Mouse (Mus musculus): ENCODE data around the gene Abl2. TPM values are rescaled to one million over a fixed set of nuclear protein-coding genes. Genes with fewer than 3 reads are reported as not detected.

The Abl2 gene
- polyA plus RNA-seq, 2 experiments = 6.9 to 10.9 TPM

DNA sequence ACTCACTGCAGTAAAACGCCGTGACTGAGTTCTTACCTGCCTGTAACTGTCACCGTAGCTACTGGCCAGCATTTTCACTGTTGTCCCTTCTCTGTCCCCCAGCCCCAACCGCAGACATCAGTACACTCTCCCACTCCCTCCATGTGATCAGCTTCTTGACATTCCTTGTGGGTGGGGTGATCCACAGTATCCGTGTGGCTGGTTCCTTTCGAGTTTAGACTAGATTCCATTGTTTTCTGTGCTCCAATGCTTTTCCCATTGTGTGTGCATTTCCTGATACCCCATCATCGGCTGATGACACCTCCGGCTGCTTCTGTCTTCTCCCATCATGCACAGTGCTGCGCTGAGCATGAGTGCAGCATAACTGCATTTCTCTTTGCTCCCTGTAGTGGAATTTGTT lies 92.0 kb downstream of the Abl2 start:
- peaks cover 9% of the 10 kb centered on the region for H3K36me3 ChIP-seq (ENCODE audit: control insufficient read depth, insufficient read depth, low read length)
- H3K4me3 ChIP-seq (replicated peaks; ENCODE audit: low read length) = no peak overlapping the region
- H3K9ac ChIP-seq (ENCODE audit: low read depth, low read length, severe bottlenecking) = no peak overlapping the region
- H3K27me3 ChIP-seq (ENCODE audit: control insufficient read depth, insufficient read depth, low read length) = no peaks in the 10 kb centered on the region
- DNase-seq (ENCODE audit: low spot score) (no peak), ATAC-seq (ENCODE audit: low FRiP score, low read depth) (no peak)
- peaks cover 16% of the 10 kb centered on the region for H3K4me1 ChIP-seq (ENCODE audit: control insufficient read depth, insufficient read depth, low read length)
- no peaks in the 10 kb centered on the region for H3K9me3 ChIP-seq (ENCODE audit: control insufficient read depth, low read length)
- WGBS = 86% methylated on average over 9 of the region's 9 CpGs
- H3K4me2 ChIP-seq (replicated peaks; ENCODE audit: low read depth, low read length, severe bottlenecking) = no peak overlapping the region
- no peak overlapping the region for H3K27ac ChIP-seq (replicated peaks; ENCODE audit: low read depth, low read length)
- TF ChIP-seq POLR2A (IDR thresholded peaks at IDR 0.05; ENCODE audit: borderline replicate concordance, extremely low read depth, insufficient read depth, insufficient read length) = no peak

DNA sequence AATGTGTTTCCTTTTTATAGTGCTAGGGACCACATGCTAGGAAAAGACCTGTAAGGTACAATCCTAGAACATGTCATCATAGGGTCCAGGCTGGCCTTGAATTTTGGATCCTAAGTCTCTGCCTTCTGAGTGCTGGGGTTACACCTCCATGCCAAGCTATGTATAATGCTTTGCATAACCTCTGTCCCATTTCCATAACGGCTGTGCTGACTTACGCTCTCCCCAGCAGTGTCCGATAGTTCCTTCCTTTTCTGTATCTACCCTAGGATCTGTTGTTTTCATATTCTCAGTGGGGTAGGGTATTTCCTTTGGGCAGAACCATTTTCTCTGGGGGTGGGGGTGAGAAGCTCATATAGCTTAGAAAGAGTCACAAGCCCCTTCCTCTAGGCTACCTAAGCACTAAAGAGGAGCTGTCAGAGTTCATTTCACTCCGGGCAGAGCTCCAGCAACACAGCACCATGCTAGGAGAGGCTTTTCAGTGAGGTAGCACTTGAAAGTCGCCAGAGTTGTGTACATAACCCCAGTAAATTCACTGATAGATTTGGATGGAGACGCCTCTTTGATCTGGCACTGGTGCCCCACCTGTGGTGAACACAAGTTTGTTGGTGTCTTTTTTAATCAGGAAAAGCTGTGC lies 93.7 kb downstream of the Abl2 start:
- Histone ChIP-seq H3K4me3 (replicated peaks; ENCODE audit: low read length) (no peak overlapping the region), H3K27me3 (ENCODE audit: control insufficient read depth, insufficient read depth, low read length) (no peaks in the 10 kb centered on the region), H3K36me3 (ENCODE audit: control insufficient read depth, insufficient read depth, low read length) (peaks cover 15% of the 10 kb centered on the region), H3K4me1 (ENCODE audit: control insufficient read depth, insufficient read depth, low read length) (peaks cover 16% of the 10 kb centered on the region), H3K4me2 (replicated peaks; ENCODE audit: low read depth, low read length, severe bottlenecking) (no peak overlapping the region), H3K27ac (replicated peaks; ENCODE audit: low read depth, low read length) (0 out of 2 replicates have a peak overlapping the region, but pooled peaks have one; percentile 8), H3K9ac (ENCODE audit: low read depth, low read length, severe bottlenecking) (no peak overlapping the region; the same call in 1 of the 2 replicates), H3K9me3 (ENCODE audit: control insufficient read depth, low read length) (no peaks in the 10 kb centered on the region)
- ATAC-seq (ENCODE audit: low FRiP score, low read depth) (no peak), DNase-seq (ENCODE audit: low spot score) (no peak)
- no peak for TF ChIP-seq POLR2A (IDR thresholded peaks at IDR 0.05; ENCODE audit: borderline replicate concordance, extremely low read depth, insufficient read depth, insufficient read length)
- WGBS = 46% methylated on average over 6 of the region's 6 CpGs

DNA sequence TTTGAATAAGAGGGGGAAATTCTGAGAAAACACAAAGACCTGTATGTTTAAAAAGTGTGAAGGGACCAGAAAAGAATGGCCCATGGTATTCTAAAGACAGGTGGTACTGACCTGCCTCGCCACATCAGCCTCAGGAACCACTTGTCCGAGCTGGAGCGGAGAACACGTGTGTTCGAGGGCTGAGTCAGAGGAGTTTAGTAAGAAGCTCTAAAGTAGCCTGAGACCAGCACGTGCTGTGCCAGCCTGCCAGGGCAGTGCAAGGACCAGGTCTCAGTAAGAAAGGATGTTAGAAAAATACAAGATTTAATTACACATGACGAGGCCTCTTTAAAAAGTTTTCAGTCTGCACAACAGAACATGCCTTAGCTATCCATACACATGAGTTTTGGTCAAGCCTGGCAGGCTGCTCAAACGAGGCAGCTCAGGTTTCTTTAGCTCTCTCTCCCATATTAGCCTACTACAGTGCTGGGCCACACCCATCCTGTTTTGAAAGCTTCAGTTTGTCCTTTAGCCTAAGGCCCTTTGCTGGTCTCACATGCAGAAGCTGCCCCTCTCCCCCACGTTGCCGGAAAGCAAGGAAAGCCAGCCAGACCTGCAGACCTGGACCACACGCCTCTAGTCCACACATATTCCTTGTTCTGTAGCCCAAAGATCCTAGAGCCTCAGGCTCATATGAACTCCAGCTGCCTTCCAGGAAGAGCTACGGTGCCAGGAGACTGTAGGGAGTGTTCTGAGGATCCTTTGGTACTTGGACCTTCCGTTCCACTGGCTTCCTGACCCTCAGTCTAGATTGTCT lies 96.3 kb downstream of the Abl2 start:
- H3K4me3 ChIP-seq (replicated peaks; ENCODE audit: low read length) = no peak overlapping the region
- DNase-seq (ENCODE audit: low spot score) = peak; percentile 35
- H3K4me1 ChIP-seq (ENCODE audit: control insufficient read depth, insufficient read depth, low read length) = peaks cover 16% of the 10 kb centered on the region
- no peak for TF ChIP-seq POLR2A (IDR thresholded peaks at IDR 0.05; ENCODE audit: borderline replicate concordance, extremely low read depth, insufficient read depth, insufficient read length)
- H3K27me3 ChIP-seq (ENCODE audit: control insufficient read depth, insufficient read depth, low read length) = no peaks in the 10 kb centered on the region
- no peak for ATAC-seq (ENCODE audit: low FRiP score, low read depth)
- no peaks in the 10 kb centered on the region for H3K9me3 ChIP-seq (ENCODE audit: control insufficient read depth, low read length)
- H3K9ac ChIP-seq (ENCODE audit: low read depth, low read length, severe bottlenecking) = no peak overlapping the region
- 47% methylated on average over 13 of the region's 13 CpGs for WGBS
- H3K36me3 ChIP-seq (ENCODE audit: control insufficient read depth, insufficient read depth, low read length) = peaks cover 6% of the 10 kb centered on the region; the same call in 1 of the 2 replicates
- H3K4me2 ChIP-seq (replicated peaks; ENCODE audit: low read depth, low read length, severe bottlenecking) = no peak overlapping the region
- no peak overlapping the region for H3K27ac ChIP-seq (replicated peaks; ENCODE audit: low read depth, low read length)

DNA sequence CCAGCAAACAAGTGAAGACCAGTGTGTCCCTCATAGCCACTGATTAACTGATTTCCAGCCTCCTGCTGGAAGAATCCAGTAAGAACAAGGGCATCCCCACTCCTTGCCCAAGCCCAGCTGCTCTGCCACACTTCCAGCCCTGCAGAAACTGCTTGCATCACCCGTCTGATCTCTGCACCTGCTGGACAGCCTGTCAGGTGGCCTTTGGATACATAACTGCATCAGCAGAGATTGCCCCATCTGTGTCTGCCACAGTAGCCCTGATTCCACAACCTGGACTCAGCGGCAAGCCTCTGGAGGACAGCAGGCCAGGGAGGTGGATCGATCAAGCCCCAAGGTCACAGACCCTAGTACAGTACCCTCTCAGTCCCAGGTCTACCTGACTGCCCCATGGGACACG lies 98.9 kb downstream of the Abl2 start:
- 81% methylated on average over 4 of the region's 4 CpGs for WGBS
- H3K9ac ChIP-seq (ENCODE audit: low read depth, low read length, severe bottlenecking) = no peak overlapping the region
- TF ChIP-seq POLR2A (IDR thresholded peaks at IDR 0.05; ENCODE audit: borderline replicate concordance, extremely low read depth, insufficient read depth, insufficient read length) = no peak

DNA sequence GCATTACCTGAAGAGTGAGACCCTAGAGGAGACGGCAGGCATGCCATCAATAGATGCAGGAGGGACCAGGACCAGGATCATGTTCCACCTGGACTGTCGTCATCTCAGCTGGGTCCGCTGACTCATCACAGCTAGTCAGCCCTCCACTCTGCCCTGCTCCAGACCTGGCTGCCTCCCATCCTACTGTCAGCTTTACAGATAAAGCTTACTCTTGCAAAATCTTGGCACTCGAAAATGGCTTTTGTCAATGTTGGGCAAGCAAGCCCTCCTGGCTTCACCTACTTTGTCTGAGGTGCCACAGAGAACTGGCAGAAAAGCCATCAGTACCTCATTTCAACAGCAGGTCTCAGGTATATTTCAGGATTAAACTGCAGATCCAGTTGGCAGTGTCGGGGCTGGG lies 100.1 kb downstream of the Abl2 start:
- H3K36me3 ChIP-seq (ENCODE audit: control insufficient read depth, insufficient read depth, low read length) = peaks cover 6% of the 10 kb centered on the region; the same call in 1 of the 2 replicates
- no peak overlapping the region for H3K4me3 ChIP-seq (replicated peaks; ENCODE audit: low read length)
- no peak for DNase-seq (ENCODE audit: low spot score)
- ATAC-seq (ENCODE audit: low FRiP score, low read depth) = no peak
- H3K4me1 ChIP-seq (ENCODE audit: control insufficient read depth, insufficient read depth, low read length) = peaks cover 12% of the 10 kb centered on the region
- no peak overlapping the region for H3K27ac ChIP-seq (replicated peaks; ENCODE audit: low read depth, low read length)
- H3K9me3 ChIP-seq (ENCODE audit: control insufficient read depth, low read length) = no peaks in the 10 kb centered on the region
- H3K4me2 ChIP-seq (replicated peaks; ENCODE audit: low read depth, low read length, severe bottlenecking) = no peak overlapping the region
- no peak overlapping the region for H3K9ac ChIP-seq (ENCODE audit: low read depth, low read length, severe bottlenecking)
- WGBS = 85% methylated on average over 5 of the region's 5 CpGs
- H3K27me3 ChIP-seq (ENCODE audit: control insufficient read depth, insufficient read depth, low read length) = no peaks in the 10 kb centered on the region
- TF ChIP-seq POLR2A (IDR thresholded peaks at IDR 0.05; ENCODE audit: borderline replicate concordance, extremely low read depth, insufficient read depth, insufficient read length) = no peak

More for the DNA sequence above, 98.9 kb downstream of the Abl2 start:
- no peaks in the 10 kb centered on the region for H3K9me3 ChIP-seq (ENCODE audit: control insufficient read depth, low read length)
- no peaks in the 10 kb centered on the region for H3K27me3 ChIP-seq (ENCODE audit: control insufficient read depth, insufficient read depth, low read length)
- peaks cover 12% of the 10 kb centered on the region for H3K4me1 ChIP-seq (ENCODE audit: control insufficient read depth, insufficient read depth, low read length)
- peaks cover 6% of the 10 kb centered on the region; the same call in 1 of the 2 replicates for H3K36me3 ChIP-seq (ENCODE audit: control insufficient read depth, insufficient read depth, low read length)
- H3K27ac ChIP-seq (replicated peaks; ENCODE audit: low read depth, low read length) = no peak overlapping the region
- ATAC-seq (ENCODE audit: low FRiP score, low read depth) (no peak), DNase-seq (ENCODE audit: low spot score) (no peak)
- no peak overlapping the region for H3K4me3 ChIP-seq (replicated peaks; ENCODE audit: low read length)
- H3K4me2 ChIP-seq (replicated peaks; ENCODE audit: low read depth, low read length, severe bottlenecking) = no peak overlapping the region

All from limb, embryonic 14.5 days (tissue).